Mouse (Mus musculus): ENCODE measurements around the gene Cdc5l. TPM values are rescaled to one million over a fixed set of nuclear protein-coding genes. Genes with fewer than 3 reads are reported as not detected.

Gene Cdc5l
- 61.1 TPM for polyA plus RNA-seq (2014; fragmentation: Illumina TruSeq; extraction: RNeasy Lipid Tissue Mini Kit (QIAGEN cat#74804); ENCODE audit: low read depth, low replicate concordance)

DNA sequence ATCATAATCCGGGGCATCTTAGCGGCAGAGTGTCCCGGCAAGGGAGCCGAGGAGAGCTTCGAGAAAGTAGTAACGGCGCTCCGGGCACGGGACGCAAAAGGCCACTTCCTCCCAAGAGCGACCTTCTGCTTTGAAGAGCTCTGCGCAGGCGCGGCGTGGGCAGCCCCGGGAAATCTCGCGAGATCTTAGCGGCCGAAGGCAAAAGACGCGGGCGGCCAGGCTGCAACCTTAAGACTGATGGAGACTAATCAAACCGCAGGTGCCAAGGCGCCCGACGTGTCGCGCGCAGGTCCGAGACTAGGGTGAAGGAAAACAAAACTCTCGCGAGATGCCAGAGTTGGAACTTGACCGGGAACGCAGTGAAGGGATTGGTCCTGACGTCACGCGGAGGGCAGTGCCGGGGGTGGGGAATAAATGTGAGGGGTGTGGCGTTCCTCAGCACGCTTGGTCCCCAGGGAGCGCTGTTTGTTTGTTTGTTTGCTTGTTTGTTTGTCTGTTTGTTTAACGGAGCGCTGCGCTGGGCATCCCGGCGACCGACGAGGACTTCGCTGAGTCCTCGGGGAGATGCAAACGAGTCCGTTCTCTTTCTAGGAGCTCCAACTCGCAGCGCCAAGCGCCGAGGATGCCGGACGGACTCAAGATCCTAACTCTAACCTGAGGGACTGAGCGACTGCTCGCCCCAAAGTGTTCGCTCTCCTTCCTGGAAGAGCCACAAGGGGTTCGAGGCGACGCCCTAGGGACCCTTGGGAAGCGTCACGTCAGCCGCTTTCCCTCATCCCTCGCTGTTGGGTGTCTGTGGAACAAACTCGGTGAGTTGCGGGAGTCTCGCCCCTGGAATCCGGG lies at the start of gene Cdc5l:
TSS of gene Cdc5l (minus strand) at position 319 of the 843 bp plus-strand sequence.

DNA sequence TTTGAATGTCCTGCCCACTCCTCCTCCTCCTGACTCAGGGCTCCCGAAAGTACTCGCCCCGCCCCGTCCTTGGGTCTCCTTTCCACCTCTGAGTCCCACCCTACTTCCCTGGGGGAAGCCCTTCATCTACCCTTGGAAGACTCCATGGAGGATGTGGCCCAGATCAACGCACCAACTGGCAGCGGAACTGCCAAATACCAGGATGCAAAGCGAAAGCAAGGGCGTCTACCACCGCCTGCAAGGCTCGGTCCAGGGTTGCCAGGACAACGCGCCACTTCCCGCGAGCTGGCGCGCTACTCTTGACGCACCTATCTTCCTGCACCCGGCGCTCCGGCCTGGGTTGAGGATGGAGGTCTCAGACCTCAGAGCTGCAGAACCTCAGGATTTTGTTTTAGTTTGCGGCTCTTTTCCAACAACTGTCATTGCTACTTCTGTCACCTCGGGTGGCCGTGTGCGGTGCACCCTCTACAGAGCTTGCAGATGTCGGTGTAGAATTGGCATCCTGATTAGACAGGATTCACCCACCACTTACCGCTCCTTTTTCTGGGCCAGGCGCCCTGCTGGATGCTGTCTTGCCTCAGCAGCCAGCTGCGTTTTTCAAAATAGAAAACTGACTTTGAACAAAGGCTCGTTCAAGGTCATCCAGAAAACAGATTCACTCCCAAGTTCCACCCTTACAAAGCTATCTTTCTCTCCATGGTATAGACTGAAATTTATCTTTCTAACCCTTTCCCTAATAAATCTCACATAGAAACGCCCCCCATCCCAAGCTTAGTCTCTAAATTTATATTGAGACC lies 41.3 kb upstream of the Cdc5l start, which contains the start of gene Spats1:
TSS of gene Spats1 (minus strand) at position 747 of the 797 bp plus-strand sequence.

Other genes starting within 250 kb of the Cdc5l start
- gene Spats1, start 41.7 kb upstream of the Cdc5l start, polyA plus RNA-seq (2014; fragmentation: Illumina TruSeq; extraction: RNeasy Lipid Tissue Mini Kit (QIAGEN cat#74804); ENCODE audit: low read depth, low replicate concordance): 31.2 TPM
- 0.27 TPM for gene Aars2, start 73.1 kb upstream of the Cdc5l start, polyA plus RNA-seq (2014; fragmentation: Illumina TruSeq; extraction: RNeasy Lipid Tissue Mini Kit (QIAGEN cat#74804); ENCODE audit: low read depth, low replicate concordance)
- gene Tcte1, start 89.7 kb upstream of the Cdc5l start, polyA plus RNA-seq (2014; fragmentation: Illumina TruSeq; extraction: RNeasy Lipid Tissue Mini Kit (QIAGEN cat#74804); ENCODE audit: low read depth, low replicate concordance): 64.6 TPM
- 0.06 TPM for gene Tmem151b, start 115.9 kb upstream of the Cdc5l start, polyA plus RNA-seq (2014; fragmentation: Illumina TruSeq; extraction: RNeasy Lipid Tissue Mini Kit (QIAGEN cat#74804); ENCODE audit: low read depth, low replicate concordance)
- gene Nfkbie, start 122.0 kb upstream of the Cdc5l start, polyA plus RNA-seq (2014; fragmentation: Illumina TruSeq; extraction: RNeasy Lipid Tissue Mini Kit (QIAGEN cat#74804); ENCODE audit: low read depth, low replicate concordance): 0.46 TPM
- gene Slc35b2, start 130.1 kb upstream of the Cdc5l start, polyA plus RNA-seq (2014; fragmentation: Illumina TruSeq; extraction: RNeasy Lipid Tissue Mini Kit (QIAGEN cat#74804); ENCODE audit: low read depth, low replicate concordance): 2.5 TPM
- gene Hsp90ab1, start 139.5 kb upstream of the Cdc5l start, polyA plus RNA-seq (2014; fragmentation: Illumina TruSeq; extraction: RNeasy Lipid Tissue Mini Kit (QIAGEN cat#74804); ENCODE audit: low read depth, low replicate concordance): 429 TPM
- gene Slc29a1, start 165.9 kb upstream of the Cdc5l start, polyA plus RNA-seq (2014; fragmentation: Illumina TruSeq; extraction: RNeasy Lipid Tissue Mini Kit (QIAGEN cat#74804); ENCODE audit: low read depth, low replicate concordance): 13.7 TPM
- gene Mymx, start 168.4 kb upstream of the Cdc5l start, polyA plus RNA-seq (2014; fragmentation: Illumina TruSeq; extraction: RNeasy Lipid Tissue Mini Kit (QIAGEN cat#74804); ENCODE audit: low read depth, low replicate concordance): not detected
- 23.4 TPM for gene Capn11, start 225.6 kb upstream of the Cdc5l start, polyA plus RNA-seq (2014; fragmentation: Illumina TruSeq; extraction: RNeasy Lipid Tissue Mini Kit (QIAGEN cat#74804); ENCODE audit: low read depth, low replicate concordance)

Data from testis, adult 10 weeks (tissue).